Mouse (Mus musculus) monocyte, adult 5-6 weeks (primary cell): ENCODE measurements around the gene Cyth1. TPM values are rescaled to one million over a fixed set of nuclear protein-coding genes. Genes with fewer than 3 reads are reported as not detected.
A peak's percentile ranks its signal among the peaks of the same experiment; 100 is the strongest.

ENCODE experiments used
- ATAC-seq: fragments of 153-309, 156-312 bp; replicated peaks from 2 replicates; pipeline ENCODE4 v1.8.0; 2017; ENCODE audit warnings: mild to moderate bottlenecking; ENCODE audit not compliant: low TSS enrichment, insufficient number of reproducible peaks, severe bottlenecking, poor library complexity, low FRiP score
- total RNA-seq: library from RNA; stranded (forward); fragments of 200-1000, 200-491, 200-594 nt; gene quantifications from 3 replicates; pipeline ENCODE4 v1.2.3, GENCODE M21; 2017

Gene Cyth1
- total RNA-seq, 1 experiment from 2014 or later, result 110 TPM

- ATAC-seq, result no peak
Measured at GRCm38 (mm10) chr11:118170333-118170732, 78.1 kb downstream of the Cyth1 start.

DNA sequence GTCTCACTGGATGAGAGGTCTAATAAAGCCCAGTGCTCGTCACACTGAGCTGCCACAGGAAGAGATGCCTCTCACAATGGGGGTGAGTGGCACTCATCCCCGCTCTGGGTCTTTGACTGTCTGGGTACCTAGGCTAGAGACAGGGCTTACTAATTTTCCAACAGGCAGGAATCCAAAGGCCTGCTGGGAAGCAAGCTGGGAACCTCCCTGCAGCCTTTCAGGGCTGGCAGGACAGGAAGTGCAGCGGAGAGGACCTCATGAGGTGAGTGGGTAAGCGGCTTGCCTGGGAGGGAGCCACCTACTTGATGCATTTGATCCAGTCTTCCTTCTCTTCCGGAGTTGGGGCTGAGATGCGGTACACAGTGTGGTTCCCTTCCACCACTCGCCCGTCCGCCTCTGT lies 79.7 kb downstream of the Cyth1 start:
- ATAC-seq, result no peak

- no peak for ATAC-seq
Measured at GRCm38 (mm10) chr11:118166626-118167025, 81.8 kb downstream of the Cyth1 start.

- no peak for ATAC-seq
Measured at GRCm38 (mm10) chr11:118165681-118166080, 82.7 kb downstream of the Cyth1 start.

DNA sequence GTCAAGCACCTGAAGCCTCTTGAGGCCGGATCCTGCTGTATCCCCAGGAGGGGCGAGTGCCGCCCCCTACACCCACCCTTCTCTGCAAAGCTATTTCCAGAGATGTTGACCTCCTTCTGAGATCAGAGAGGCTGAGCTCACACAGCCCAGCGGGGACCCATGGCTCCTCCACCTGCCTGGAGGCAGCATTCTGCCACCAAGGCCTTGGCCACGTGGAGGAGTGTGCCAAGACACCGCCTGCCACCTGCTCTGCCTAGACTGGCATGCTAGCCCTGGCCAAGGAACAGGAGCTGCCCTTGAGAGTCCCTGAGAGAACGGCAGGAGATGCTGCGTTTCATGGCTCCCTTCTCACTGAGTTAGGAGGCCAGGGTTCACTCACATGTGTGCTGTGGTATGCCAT lies 83.8 kb downstream of the Cyth1 start:
- ATAC-seq, result no peak

GRCm38 (mm10) chr11:118162245-118162644 lies 86.1 kb downstream of the Cyth1 start:
- ATAC-seq, result no peak

DNA sequence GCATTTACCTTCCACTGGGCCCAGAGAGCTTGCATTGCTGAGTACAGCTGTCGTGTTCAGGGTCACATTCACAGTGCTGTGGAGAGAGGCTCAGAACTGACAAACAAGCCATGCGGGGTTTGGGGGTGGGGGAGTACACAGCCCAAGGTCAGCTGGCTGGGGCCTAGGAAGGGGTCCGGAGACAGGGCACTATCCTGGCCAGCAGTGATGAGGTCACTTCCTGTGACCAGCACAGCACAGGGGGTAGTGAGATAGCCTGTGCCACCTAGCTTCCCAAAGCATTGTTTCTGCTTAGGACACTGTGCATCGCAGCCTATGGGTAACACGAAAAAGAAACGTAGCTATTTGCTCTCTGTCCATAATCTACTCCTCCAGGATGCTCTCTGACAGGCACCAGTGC lies 87.2 kb downstream of the Cyth1 start:
- no peak for ATAC-seq

DNA sequence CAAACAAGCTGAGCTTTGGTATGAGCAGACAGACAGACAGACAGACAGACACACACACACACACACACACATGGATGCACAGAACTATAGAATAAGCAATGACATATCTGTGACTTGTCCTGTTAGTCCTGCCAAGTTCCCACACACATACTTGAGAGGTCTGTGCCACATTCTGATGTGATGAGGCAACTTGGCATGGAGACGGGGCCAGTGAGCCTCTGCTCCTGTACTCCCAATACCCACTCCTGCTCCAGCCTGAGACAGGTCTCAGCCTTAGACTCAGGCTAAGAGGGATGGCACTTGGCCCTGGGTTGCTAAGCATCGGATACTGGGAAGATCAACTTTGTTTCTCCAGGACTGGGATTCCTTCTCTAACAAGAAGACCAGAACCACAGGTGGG lies 87.6 kb downstream of the Cyth1 start:
- no peak for ATAC-seq

DNA sequence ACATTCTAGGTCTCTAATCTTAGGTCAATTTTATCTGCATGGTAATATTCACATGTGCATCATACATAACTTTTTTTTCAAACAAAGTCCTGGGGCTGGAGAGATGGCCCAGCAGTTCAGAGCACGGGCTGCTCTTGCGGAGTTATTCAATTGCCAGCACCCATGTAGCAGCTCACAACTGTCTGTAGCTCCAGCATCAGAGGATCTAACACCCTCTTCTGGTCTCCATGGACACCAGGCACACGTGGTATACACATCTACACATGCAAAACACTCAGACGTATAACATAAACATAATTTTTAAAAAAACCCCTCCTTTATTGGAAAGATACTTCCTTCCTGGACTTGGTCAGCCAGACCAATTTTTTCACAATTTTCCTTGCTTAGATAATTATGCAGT lies 89.6 kb downstream of the Cyth1 start:
- no peak for ATAC-seq

- ATAC-seq, result peak; percentile 14; the same call in 1 of the 2 replicates
Measured at GRCm38 (mm10) chr11:118156480-118157060, 91.8 kb downstream of the Cyth1 start.

DNA sequence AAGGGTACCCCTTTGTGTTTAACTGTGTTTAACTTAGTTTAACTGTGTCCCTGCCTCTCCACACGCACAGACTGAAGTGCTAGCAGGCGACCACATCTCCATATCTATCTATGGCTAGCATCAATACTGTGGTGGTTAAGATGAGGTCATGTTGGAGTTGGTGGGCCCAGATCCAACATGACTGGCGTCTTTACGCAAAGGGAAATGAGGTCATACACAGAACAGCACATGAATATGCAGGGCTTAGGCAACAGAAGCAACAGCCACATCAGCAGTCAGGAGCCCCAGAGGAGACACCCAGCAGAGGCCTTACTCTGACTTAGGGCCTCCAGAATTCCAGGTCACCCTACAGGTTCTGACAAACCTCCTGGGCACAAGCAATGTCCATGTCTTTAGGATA lies 95.4 kb downstream of the Cyth1 start:
- peak; percentile 54 for ATAC-seq

GRCm38 (mm10) chr11:118151423-118152180 lies 96.8 kb downstream of the Cyth1 start:
- ATAC-seq, result no peak

DNA sequence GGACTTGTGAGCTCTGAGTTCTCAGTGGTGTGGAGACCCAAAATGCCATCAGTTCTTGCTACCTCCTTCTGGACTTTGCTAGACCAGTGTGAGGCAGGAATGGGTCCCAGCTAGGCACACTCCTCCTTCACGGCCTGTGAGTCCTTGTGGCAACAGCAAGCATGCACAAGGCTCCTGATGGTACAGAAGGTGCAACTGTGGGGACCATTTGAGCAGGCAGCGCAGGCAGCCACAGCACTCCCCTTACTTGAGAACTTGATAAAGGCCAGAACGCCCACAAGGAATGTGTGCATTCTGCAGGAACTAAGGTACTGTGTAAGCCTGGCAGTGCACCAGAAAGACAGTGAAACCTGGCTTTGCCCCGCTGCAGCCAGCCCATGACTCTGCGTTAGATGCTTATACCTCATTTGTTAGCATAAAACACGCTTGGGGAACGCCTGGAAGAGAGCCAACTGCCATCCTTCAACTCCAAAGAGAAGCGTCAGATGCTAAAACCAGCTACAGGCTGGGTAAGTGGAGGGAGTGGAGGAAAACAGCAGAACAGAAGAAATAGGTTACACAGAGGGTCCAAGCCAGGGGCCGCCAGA lies 98.2 kb downstream of the Cyth1 start:
- no peak for ATAC-seq

- ATAC-seq, result no peak; the same call in 1 of the 2 replicates
Measured at GRCm38 (mm10) chr11:118147877-118148637, 100.3 kb downstream of the Cyth1 start.

GRCm38 (mm10) chr11:118146446-118146845 lies 101.9 kb downstream of the Cyth1 start:
- ATAC-seq, result peak; percentile 6

- peak; percentile 80 for ATAC-seq
Measured at GRCm38 (mm10) chr11:118145771-118146351, 102.5 kb downstream of the Cyth1 start.

DNA sequence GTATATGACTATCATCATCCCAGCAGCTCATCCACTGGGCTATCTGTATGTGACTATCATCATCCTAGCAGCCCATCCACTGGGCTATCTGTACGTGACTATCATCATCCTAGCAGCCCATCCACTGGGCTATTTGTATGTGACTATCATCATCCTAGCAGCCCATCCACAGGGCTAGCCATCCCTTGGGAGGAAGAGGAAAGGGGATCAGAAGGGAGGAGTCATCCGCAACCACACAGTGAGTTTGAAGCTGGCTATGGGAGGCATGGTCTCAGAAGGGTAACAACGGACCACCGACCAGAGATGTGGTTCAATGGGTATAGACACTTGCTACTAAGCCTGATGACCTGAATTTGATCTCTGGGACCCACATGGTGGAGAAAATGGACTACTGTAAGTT lies 103.3 kb downstream of the Cyth1 start:
- no peak for ATAC-seq

DNA sequence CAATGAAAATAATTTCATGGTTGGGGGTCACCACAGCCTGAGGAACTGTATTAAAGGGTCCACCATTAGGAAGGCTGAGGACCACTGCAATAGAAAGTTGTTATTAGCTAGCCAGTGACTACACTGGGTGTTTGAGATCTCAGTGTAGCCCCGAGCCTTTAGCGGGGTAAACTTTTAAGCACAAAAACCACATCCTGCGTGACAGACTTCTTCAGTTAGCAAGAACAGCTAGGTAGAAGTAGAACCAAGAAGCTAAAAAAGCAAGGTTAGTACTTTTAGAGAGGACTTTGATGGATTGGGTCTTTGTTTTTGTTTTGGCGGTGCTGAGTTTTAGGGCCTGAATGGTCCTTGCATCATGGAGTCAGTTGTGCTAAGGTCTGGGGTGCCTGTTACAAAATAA lies 104.7 kb downstream of the Cyth1 start:
- ATAC-seq, result no peak

DNA sequence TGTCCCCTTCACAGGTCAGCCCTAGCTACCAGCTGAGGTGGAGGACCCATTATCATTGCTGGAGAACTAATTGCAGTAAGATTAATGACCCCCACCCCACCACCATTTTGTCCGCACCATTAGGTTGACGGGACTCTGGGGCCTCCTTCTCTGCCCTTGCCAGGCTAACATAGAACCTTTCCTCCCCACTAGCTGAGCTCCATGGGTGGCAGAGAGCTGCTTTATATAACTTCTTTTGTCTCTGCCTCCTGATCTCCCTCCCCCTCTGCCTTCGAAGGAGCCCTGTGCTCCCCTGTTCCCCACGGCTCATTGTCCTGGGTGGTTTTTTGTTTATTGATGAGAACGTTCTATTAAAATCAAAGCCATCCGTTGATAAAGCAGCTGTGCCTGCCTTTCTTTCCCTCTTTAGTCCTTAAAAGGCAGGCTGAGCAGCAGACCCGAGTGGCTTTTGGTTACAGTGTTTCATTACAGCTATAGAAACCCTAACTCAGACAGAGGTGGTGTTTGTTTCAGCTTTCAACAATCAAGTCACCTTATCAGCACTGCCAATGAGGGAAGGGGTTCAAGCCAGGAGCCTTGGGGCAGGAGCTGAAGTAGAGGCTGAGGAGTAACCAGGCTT lies 105.7 kb downstream of the Cyth1 start:
- no peak for ATAC-seq
